ENCODE assay signal across 8 mouse cellular contexts in the genomic region with DNA sequence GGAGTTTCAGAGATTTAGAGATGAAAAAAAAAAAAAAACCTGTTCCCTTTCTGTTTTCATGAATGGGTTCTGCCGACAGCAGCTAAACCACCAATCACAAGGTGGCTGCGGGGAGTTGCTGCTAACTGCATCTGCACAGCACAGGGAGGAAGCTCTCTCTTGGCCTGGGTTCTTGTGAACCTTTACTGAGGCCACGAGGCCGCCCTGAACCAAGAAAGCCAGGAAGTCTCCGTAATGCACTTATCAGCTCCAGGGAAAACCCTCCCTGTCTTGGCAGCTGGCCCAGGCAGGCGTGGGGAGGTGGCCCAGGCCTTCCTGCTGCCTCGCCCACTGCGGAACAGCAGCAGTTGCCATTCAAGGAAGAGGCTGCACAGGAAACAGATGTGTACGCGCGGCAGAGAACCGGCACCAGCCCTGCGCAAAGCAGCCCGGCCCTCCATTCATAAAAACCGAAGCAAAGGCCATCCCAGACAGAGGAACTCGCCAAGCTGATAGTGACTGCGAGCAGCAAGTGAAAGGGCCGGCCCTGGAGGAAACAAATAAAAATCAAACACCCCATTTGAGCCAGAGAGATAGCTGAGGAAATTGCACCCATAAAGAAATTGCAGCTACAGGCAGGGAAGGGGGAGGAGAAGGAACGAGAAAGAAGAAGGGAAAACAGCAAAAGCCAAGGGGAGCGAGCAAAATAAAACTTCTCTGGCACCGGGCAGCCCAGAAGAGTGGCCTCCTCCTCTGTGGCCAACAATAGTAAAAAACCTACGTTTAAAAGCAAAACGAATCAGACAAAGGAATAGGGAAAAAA.
DNase-seq lines count a peak whose midpoint lies in the region; ATAC-seq lines count a peak whose summit lies in the region.

No protein-coding gene starts in this region.

- ATAC-seq in erythroblast, adult 5-6 weeks (replicated peaks; ENCODE audit: low FRiP score, poor library complexity, severe bottlenecking): peak; percentile 75; the same call in 1 of the 2 replicates
- ATAC-seq in kidney, embryonic 14.5 days (ENCODE audit: low FRiP score, low TSS enrichment): peak; percentile 90
- ATAC-seq in liver, embryonic 11.5 days (replicated peaks; ENCODE audit: low FRiP score): peak; percentile 86
- peak; percentile 79 for ATAC-seq in monocyte, adult 5-6 weeks (replicated peaks; ENCODE audit: insufficient number of reproducible peaks, low FRiP score, low TSS enrichment, poor library complexity, severe bottlenecking)

- peak; percentile 96 for DNase-seq in 416B (ENCODE audit: low read depth)
- DNase-seq in adrenal gland, adult 8-10 months: peak; percentile 94
- DNase-seq in heart, embryonic 10.5 days (ENCODE audit: low spot score): peak; percentile 97
- DNase-seq in liver, embryonic 11.5 days (ENCODE audit: low spot score): peak; percentile 85
- DNase-seq in spleen, postnatal 4 days (ENCODE audit: low spot score in 2 of 2): peak; percentile 81 to 85

- WGBS in heart, embryonic 10.5 days: 8% methylated on average over 23 of the region's 23 CpGs
- WGBS in kidney, embryonic 14.5 days: 3% methylated on average over 23 of the region's 23 CpGs
- 5% methylated on average over 23 of the region's 23 CpGs for WGBS in liver, embryonic 11.5 days

- no peaks in the 10 kb centered on the region for H3K27me3 ChIP-seq in heart, embryonic 10.5 days (ENCODE audit: insufficient read depth, poor library complexity, severe bottlenecking)
- no peaks in the 10 kb centered on the region for H3K27me3 ChIP-seq in kidney, embryonic 14.5 days (ENCODE audit: control insufficient read depth, insufficient read depth, low read length)
- no peaks in the 10 kb centered on the region for H3K27me3 ChIP-seq in liver, embryonic 11.5 days (replicated peaks; ENCODE audit: control insufficient read depth, insufficient read depth, low read length)

- peak overlapping the region; percentile 26 for H3K4me2 ChIP-seq in kidney, embryonic 14.5 days (replicated peaks; ENCODE audit: low read depth, low read length)
- H3K4me2 ChIP-seq in liver, embryonic 11.5 days: peak overlapping the region; percentile 64

- peak overlapping the region; percentile 42; the same call in 1 of the 2 replicates for H3K4me3 ChIP-seq in heart, embryonic 10.5 days
- peak overlapping the region; percentile 13; the same call in 1 of the 2 replicates for H3K4me3 ChIP-seq in kidney, embryonic 14.5 days (ENCODE audit: low read length)
- peak overlapping the region; percentile 10; the same call in 1 of the 2 replicates for H3K4me3 ChIP-seq in liver, embryonic 11.5 days (ENCODE audit: low read depth, low read length)

- H3K9ac ChIP-seq in kidney, embryonic 14.5 days (ENCODE audit: low read depth, low read length): peak overlapping the region; percentile 50; the same call in 1 of the 2 replicates
- H3K9ac ChIP-seq in liver, embryonic 11.5 days (ENCODE audit: low read depth, low read length): peak overlapping the region; percentile 31

- H3K9me3 ChIP-seq in heart, embryonic 10.5 days: no peaks in the 10 kb centered on the region
- H3K9me3 ChIP-seq in kidney, embryonic 14.5 days (ENCODE audit: control insufficient read depth, low read length): no peaks in the 10 kb centered on the region
- H3K9me3 ChIP-seq in liver, embryonic 11.5 days (ENCODE audit: control insufficient read depth, low read length): no peaks in the 10 kb centered on the region

- peaks cover 47% of the 10 kb centered on the region for H3K4me1 ChIP-seq in heart, embryonic 10.5 days
- peaks cover 29% of the 10 kb centered on the region for H3K4me1 ChIP-seq in kidney, embryonic 14.5 days (ENCODE audit: control insufficient read depth, insufficient read depth, low read length)
- peaks cover 23% of the 10 kb centered on the region; the same call in 1 of the 2 replicates for H3K4me1 ChIP-seq in liver, embryonic 11.5 days (replicated peaks; ENCODE audit: control insufficient read depth, insufficient read depth, low read length)

- no peaks in the 10 kb centered on the region for H3K36me3 ChIP-seq in heart, embryonic 10.5 days
- no peaks in the 10 kb centered on the region for H3K36me3 ChIP-seq in kidney, embryonic 14.5 days (ENCODE audit: control insufficient read depth, insufficient read depth, low read length)
- H3K36me3 ChIP-seq in liver, embryonic 11.5 days (ENCODE audit: control insufficient read depth, insufficient read depth, low read length): no peaks in the 10 kb centered on the region

- H3K27ac ChIP-seq in heart, embryonic 10.5 days: peak overlapping the region; percentile 85
- H3K27ac ChIP-seq in kidney, embryonic 14.5 days (ENCODE audit: low read depth, low read length): peak overlapping the region; percentile 86
- H3K27ac ChIP-seq in liver, embryonic 11.5 days (ENCODE audit: low read depth, low read length): peak overlapping the region; percentile 69; the same call in 1 of the 2 replicates

Comparison
In these comparisons a context has a peak if more than half of its experiments do, and no peak if none do; other contexts are left out.
1. Peak in every context shown above with its lines: DNase-seq, ATAC-seq, H3K4me3 ChIP-seq and H3K27ac ChIP-seq.